Mouse (Mus musculus) hindbrain, embryonic 13.5 days (tissue): ENCODE measurements around the gene Sox6. TPM values are rescaled to one million over a fixed set of nuclear protein-coding genes. Genes with fewer than 3 reads are reported as not detected.

Experiments used
- ATAC-seq: fragments of 200-750 bp; cut with Nextera tagmentation; 2 replicates; pipeline ENCODE4 v1.8.0; 2017; ENCODE audit warnings: moderate TSS enrichment; ENCODE audit not compliant: low FRiP score
- H3K27ac ChIP-seq: fragments of 300-500 bp; sonication (generic); 2 replicates; pipeline ENCODE4 v1.5.1; 2015; ENCODE audit warnings: inconsistent platforms, mild to moderate bottlenecking, moderate library complexity
- H3K27me3 ChIP-seq: fragments of 300-500 bp; sonication (generic); 2 replicates; pipeline ENCODE4 v1.6.1; 2015; ENCODE audit warnings: mild to moderate bottlenecking, inconsistent platforms
- H3K36me3 ChIP-seq: fragments of 300-500 bp; sonication (generic); 2 replicates; pipeline ENCODE4 v1.6.1; 2015; ENCODE audit warnings: mild to moderate bottlenecking, inconsistent platforms
- H3K4me1 ChIP-seq: fragments of 300-500 bp; sonication (generic); replicated peaks from 2 replicates; pipeline ENCODE4 v1.6.1; 2015; ENCODE audit warnings: inconsistent platforms
- H3K4me2 ChIP-seq: fragments of 300-500 bp; sonication (generic); 2 replicates; pipeline ENCODE4 v1.6.1; 2015; ENCODE audit warnings: inconsistent platforms, mild to moderate bottlenecking, moderate library complexity
- H3K4me3 ChIP-seq: fragments of 300-500 bp; sonication (generic); 2 replicates; pipeline ENCODE4 v1.5.1; 2015; ENCODE audit warnings: mild to moderate bottlenecking, inconsistent platforms
- H3K9ac ChIP-seq: fragments of 300-500 bp; sonication (generic); 2 replicates; pipeline ENCODE4 v1.6.1; 2015; ENCODE audit warnings: mild to moderate bottlenecking, inconsistent platforms
- H3K9me3 ChIP-seq: fragments of 300-500 bp; sonication (generic); 2 replicates; pipeline ENCODE4 v1.6.1; 2016; ENCODE audit warnings: inconsistent platforms
- WGBS: fragments of 180-500 bp; shearing (Covaris S2); methylation state at CpG from one replicate; pipeline ENCODE4 v1.1.7; 2015; 5-methylcytosine and 5-hydroxymethylcytosine counted together
- polyA plus RNA-seq: library from polyadenylated mRNA; unstranded; fragments of >200 nt; fragmentation: Nextera tagmentation; extraction: Ambion mirVana; gene quantifications from 2 replicates; pipeline ENCODE4 v1.2.1, GENCODE M21; 2015

The Sox6 gene
- polyA plus RNA-seq, 1 experiment from 2014 or later: 42.1 TPM

DNA sequence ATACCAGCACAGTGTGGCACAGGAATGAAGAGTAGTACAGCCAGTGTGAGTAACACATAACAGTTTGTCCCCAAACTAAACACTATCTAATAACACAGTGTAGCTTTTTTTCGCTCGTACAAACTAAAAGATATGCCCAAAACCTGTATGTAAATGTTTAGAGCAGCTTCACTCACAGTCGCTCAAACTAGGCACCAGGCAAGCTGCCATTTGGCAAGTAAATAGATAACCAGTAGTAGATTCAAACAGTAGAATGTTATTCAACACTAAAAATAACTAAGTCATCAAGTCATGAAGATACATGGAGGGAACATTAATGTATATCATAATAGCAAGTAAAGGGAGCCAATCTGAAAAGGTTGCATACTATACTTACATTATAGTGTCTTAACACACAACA lies 318.8 kb downstream of the Sox6 start:
- Histone ChIP-seq H3K4me3 (no peak overlapping the region), H3K27me3 (no peaks in the 10 kb centered on the region), H3K9me3 (no peaks in the 10 kb centered on the region), H3K4me2 (no peak overlapping the region), H3K27ac (no peak overlapping the region), H3K36me3 (no peaks in the 10 kb centered on the region), H3K4me1 (peaks cover 16% of the 10 kb centered on the region), H3K9ac (no peak overlapping the region)
- WGBS: 99% methylated on average over 3 of the region's 3 CpGs
- no peak for ATAC-seq

GRCm38 (mm10) chr7:115706141-115706540 lies 332.5 kb downstream of the Sox6 start:
- Histone ChIP-seq H3K27me3 (no peaks in the 10 kb centered on the region), H3K4me1 (no peaks in the 10 kb centered on the region), H3K27ac (no peak overlapping the region), H3K9me3 (no peaks in the 10 kb centered on the region), H3K36me3 (no peaks in the 10 kb centered on the region), H3K9ac (no peak overlapping the region), H3K4me3 (no peak overlapping the region), H3K4me2 (no peak overlapping the region)
- WGBS: 35% methylated on average over 2 of the region's 2 CpGs
- no peak for ATAC-seq

DNA sequence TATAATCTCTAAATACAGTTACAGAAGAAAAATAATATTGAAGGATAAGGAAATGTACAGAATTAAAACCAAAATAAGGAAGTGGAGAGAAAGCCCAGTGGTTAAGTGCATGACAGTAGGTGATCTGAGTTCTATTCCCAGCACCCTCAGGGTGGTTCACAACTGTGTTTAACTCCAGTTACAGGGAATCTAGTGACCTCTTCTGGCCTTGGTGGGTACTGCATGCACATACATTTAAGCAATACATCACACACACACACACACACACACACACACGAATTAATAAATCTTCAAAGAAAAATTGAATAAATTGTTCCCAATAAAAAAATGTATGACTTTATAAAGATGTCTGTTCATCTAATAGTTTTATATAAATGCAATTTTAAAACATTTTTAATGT lies 340.5 kb downstream of the Sox6 start:
- Histone ChIP-seq H3K9me3 (no peaks in the 10 kb centered on the region), H3K4me3 (no peak overlapping the region), H3K9ac (no peak overlapping the region), H3K27ac (no peak overlapping the region), H3K4me1 (no peaks in the 10 kb centered on the region), H3K27me3 (no peaks in the 10 kb centered on the region), H3K4me2 (no peak overlapping the region), H3K36me3 (no peaks in the 10 kb centered on the region)
- 89% methylated on average over 1 of the region's 1 CpGs for WGBS
- no peak for ATAC-seq

GRCm38 (mm10) chr7:115693206-115693605 lies 345.4 kb downstream of the Sox6 start:
- no peak for ATAC-seq
- Histone ChIP-seq H3K4me1 (no peaks in the 10 kb centered on the region), H3K9me3 (no peaks in the 10 kb centered on the region), H3K4me3 (no peak overlapping the region), H3K4me2 (no peak overlapping the region), H3K36me3 (no peaks in the 10 kb centered on the region), H3K27ac (no peak overlapping the region), H3K27me3 (no peaks in the 10 kb centered on the region), H3K9ac (no peak overlapping the region)
- WGBS: 76% methylated on average over 8 of the region's 8 CpGs

- Histone ChIP-seq H3K4me1 (0 out of 2 replicates have a peak, but pooled peaks cover 4% of the 10 kb centered on the region), H3K27me3 (no peaks in the 10 kb centered on the region), H3K27ac (no peak overlapping the region), H3K9me3 (no peaks in the 10 kb centered on the region), H3K4me2 (no peak overlapping the region), H3K9ac (no peak overlapping the region), H3K36me3 (no peaks in the 10 kb centered on the region), H3K4me3 (no peak overlapping the region)
- WGBS: 59% methylated on average over 4 of the region's 4 CpGs
- no peak for ATAC-seq
These were observed 347.5 kb downstream of the Sox6 start for GRCm38 (mm10) chr7:115691091-115691490.

DNA sequence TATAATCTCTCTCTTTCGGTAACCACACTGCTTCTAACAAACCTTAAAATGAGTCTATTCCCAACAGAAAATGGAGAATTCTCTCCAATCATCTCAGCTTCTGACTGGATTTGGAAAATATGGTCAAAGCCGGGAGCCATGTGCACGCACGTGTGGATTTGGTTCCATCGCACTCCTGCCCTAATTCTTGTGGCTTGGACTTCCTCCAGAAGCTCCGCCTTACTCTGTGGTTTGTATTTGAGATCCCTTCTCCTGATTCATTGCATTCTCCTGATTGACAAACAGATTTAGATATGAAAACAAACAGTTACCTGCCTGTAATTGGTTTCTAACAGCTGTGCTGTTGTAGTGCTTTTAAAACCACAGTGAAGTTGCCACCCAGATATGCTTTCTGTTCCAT lies 351.9 kb downstream of the Sox6 start:
- no peak for ATAC-seq
- H3K27me3 ChIP-seq: no peaks in the 10 kb centered on the region
- no peak overlapping the region for H3K9ac ChIP-seq
- H3K4me3 ChIP-seq: no peak overlapping the region
- 0 out of 2 replicates have a peak, but pooled peaks cover 4% of the 10 kb centered on the region for H3K4me1 ChIP-seq
- 95% methylated on average over 6 of the region's 6 CpGs for WGBS
- no peaks in the 10 kb centered on the region for H3K9me3 ChIP-seq
- H3K27ac ChIP-seq: no peak overlapping the region
- no peaks in the 10 kb centered on the region for H3K36me3 ChIP-seq
- no peak overlapping the region for H3K4me2 ChIP-seq

DNA sequence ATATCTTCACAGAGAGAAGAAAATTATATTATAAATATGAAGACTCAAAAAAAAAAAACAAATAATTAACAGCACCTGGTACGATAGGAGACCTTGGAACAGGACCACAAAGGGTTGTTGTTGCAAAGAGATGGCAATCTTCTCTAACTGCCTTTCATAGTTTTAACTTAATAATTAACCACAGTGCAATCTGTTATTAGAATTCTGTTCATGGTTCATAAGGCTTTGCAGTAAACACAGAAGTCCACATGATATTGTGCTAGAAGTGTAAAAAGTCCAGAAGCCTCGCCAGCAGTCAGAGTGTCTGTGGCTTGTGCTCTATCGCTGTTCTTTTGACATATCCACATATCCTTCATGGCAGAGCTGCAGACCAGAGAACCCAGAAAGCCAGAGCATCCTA lies 354.5 kb downstream of the Sox6 start:
- 0 out of 2 replicates have a peak, but pooled peaks cover 4% of the 10 kb centered on the region for H3K4me1 ChIP-seq
- no peaks in the 10 kb centered on the region for H3K9me3 ChIP-seq
- H3K4me3 ChIP-seq: no peak overlapping the region
- no peak overlapping the region for H3K9ac ChIP-seq
- no peaks in the 10 kb centered on the region for H3K27me3 ChIP-seq
- H3K4me2 ChIP-seq: no peak overlapping the region
- no peaks in the 10 kb centered on the region for H3K36me3 ChIP-seq
- ATAC-seq: no peak
- no peak overlapping the region for H3K27ac ChIP-seq
- 92% methylated on average over 3 of the region's 3 CpGs for WGBS

DNA sequence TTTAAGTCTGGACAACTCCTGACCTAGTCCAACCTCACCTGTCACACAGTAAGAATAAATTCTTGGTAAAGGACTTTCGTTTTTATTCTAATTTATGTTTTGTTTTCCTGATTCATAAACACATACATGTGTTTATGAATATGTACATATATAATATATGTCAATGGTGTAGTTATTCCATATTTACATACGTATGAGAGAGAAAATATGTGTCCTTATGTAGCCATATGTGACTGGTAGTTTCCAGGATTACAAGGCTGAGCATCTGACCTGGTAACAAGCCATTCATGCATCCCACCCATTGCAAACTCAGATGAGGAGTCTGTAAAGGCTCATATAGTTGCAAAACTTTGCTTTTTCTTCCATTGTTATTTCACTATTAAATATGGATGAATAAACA lies 366.8 kb downstream of the Sox6 start:
- WGBS: 98% methylated on average over 2 of the region's 2 CpGs
- H3K9me3 ChIP-seq: no peaks in the 10 kb centered on the region

DNA sequence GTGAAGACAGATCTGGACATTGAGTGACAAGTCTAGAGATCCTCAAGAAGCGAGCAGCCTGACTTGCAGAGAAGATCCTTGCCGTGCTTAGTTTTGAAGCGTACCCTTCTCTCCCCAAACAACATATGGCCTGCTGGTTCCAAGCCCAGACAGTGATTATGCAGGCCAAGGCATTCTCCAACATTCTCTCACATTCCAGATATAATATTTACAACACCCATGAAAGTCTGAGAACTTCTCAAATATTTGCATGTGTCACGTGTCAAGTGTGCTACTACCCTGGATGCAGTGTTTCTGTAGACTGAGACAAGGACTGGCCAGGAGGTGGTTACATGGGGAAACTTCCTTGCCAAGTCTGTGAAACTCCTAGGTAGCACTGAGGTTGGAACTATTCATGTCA lies 367.3 kb downstream of the Sox6 start:
- no peaks in the 10 kb centered on the region for H3K36me3 ChIP-seq
- no peak overlapping the region for H3K27ac ChIP-seq
- 88% methylated on average over 4 of the region's 4 CpGs for WGBS
- peaks cover 34% of the 10 kb centered on the region for H3K4me1 ChIP-seq
- H3K9me3 ChIP-seq: no peaks in the 10 kb centered on the region
- no peak overlapping the region for H3K4me2 ChIP-seq
- no peaks in the 10 kb centered on the region for H3K27me3 ChIP-seq
- no peak for ATAC-seq
- no peak overlapping the region for H3K4me3 ChIP-seq
- H3K9ac ChIP-seq: no peak overlapping the region

More for the DNA sequence above, 366.8 kb downstream of the Sox6 start:
- no peak for ATAC-seq
- Histone ChIP-seq H3K4me1 (peaks cover 29% of the 10 kb centered on the region), H3K27ac (no peak overlapping the region), H3K4me3 (no peak overlapping the region), H3K9ac (no peak overlapping the region), H3K4me2 (no peak overlapping the region), H3K36me3 (no peaks in the 10 kb centered on the region), H3K27me3 (no peaks in the 10 kb centered on the region)

DNA sequence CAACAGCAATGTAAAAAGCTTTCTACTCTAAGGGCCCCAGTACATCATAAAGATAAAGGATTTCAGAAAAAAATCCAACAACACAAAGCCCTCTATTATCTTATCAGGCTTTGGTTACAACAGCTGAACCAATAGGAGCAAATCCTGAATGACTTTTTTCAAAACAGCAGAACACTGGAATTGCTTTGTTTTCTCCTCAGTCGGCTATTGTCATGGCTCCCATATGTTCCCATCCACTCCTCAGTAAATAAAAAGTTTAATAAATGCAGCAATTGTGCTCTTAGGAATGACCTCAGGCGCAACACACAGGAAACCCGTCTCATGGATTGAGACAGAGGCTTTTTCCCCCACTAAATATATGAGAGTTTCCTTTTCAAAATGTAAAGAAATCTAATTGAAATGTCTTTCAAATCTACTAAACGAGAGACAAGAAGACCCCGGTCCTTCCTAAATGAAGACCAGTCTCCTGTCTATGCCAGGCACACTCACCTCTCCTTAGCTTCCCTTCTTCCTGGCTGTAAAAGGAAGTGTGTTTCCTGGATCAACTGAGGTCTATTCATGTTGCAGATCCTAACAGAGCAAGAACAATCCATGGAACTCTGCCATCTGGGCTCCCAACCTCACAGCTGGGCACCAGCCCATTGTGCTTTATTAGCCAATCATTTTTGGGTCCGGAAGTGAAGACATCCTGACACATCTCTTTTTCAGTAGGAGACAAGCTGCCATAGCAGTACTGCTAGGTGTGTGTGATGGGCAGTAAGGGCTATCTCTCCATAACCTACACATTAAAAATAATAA lies 369.2 kb downstream of the Sox6 start:
- Histone ChIP-seq H3K4me1 (peaks cover 35% of the 10 kb centered on the region), H3K9ac (no peak overlapping the region), H3K27ac (no peak overlapping the region), H3K4me3 (no peak overlapping the region), H3K27me3 (no peaks in the 10 kb centered on the region), H3K36me3 (no peaks in the 10 kb centered on the region), H3K9me3 (no peaks in the 10 kb centered on the region), H3K4me2 (no peak overlapping the region)
- ATAC-seq: 0 out of 2 replicates have a peak, but pooled peaks have one; percentile 36
- WGBS: 33% methylated on average over 6 of the region's 6 CpGs

GRCm38 (mm10) chr7:115666686-115667382 lies 371.8 kb downstream of the Sox6 start:
- H3K9me3 ChIP-seq: no peaks in the 10 kb centered on the region
- WGBS: 21% methylated on average over 18 of the region's 18 CpGs
- no peak for ATAC-seq
- no peaks in the 10 kb centered on the region for H3K36me3 ChIP-seq
- H3K27ac ChIP-seq: peak overlapping the region; percentile 64
- H3K4me1 ChIP-seq: peaks cover 41% of the 10 kb centered on the region
- H3K4me2 ChIP-seq: peak overlapping the region; percentile 48
- peak overlapping the region; percentile 23 for H3K4me3 ChIP-seq
- peak overlapping the region; percentile 46; the same call in 1 of the 2 replicates for H3K9ac ChIP-seq
- H3K27me3 ChIP-seq: peaks cover 8% of the 10 kb centered on the region; the same call in 1 of the 2 replicates

- H3K36me3 ChIP-seq: no peaks in the 10 kb centered on the region
- H3K4me3 ChIP-seq: no peak overlapping the region
- no peak for ATAC-seq
- no peak overlapping the region for H3K9ac ChIP-seq
- H3K9me3 ChIP-seq: no peaks in the 10 kb centered on the region
- WGBS: 55% methylated on average over 6 of the region's 6 CpGs
- H3K4me2 ChIP-seq: no peak overlapping the region
- peaks cover 8% of the 10 kb centered on the region; the same call in 1 of the 2 replicates for H3K27me3 ChIP-seq
- H3K27ac ChIP-seq: no peak overlapping the region
- H3K4me1 ChIP-seq: peaks cover 28% of the 10 kb centered on the region
These were observed 375.2 kb downstream of the Sox6 start for GRCm38 (mm10) chr7:115663399-115663798.
